Mouse (Mus musculus): ENCODE data around the gene Ccer2.

GRCm38 (mm10) chr7:28770309-28770708 is 14.3 kb downstream of the Ccer2 start:
- TF ChIP-seq CTCF (IDR thresholded peaks at IDR 0.05; ENCODE audit: extremely low read depth, insufficient read depth, insufficient read length, insufficient replicate concordance) (no peak), POLR2A (IDR thresholded peaks at IDR 0.05; ENCODE audit: low read depth, low read length) (no peak)

Data from spleen, adult 2 months (tissue).